Mouse (Mus musculus): ENCODE data around the gene Smcp. TPM values are rescaled to one million over a fixed set of nuclear protein-coding genes. Genes with fewer than 3 reads are reported as not detected.

Gene Smcp
- total RNA-seq, 2 experiments from 2014 or later: not detected

DNA sequence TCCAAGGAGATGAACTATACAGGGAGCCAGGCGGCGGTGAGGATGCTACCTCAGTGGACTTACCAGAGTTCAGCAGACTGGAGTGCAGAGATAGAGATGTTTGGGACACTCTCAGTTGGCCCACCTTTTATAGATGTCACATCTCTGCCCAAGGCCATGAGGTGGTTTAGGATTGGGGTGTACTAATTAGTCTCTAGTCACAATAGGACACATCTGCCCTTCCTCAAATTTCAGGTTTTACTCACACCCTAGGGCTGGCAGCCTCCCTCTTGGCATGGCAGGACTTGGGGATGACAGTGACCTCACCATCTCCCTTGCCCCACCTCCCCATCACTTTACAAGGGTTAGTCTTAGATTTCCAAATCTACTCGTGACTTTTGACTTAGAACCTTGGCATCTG lies 54.4 kb downstream of the Smcp start, which contains the start of gene 2310046K23Rik:
Gene 2310046K23Rik (minus strand): TSS at position 101 of the 400 bp plus-strand sequence.
- intact Hi-C loops (cut with DNase I): no loop called here
- no peak for DNase-seq (ENCODE audit: extremely low spot score in 1 of 2, low spot score in 2 of 2)

Other genes with a start within 250 kb of the Smcp start
- gene Sprr2d, start 249.9 kb downstream of the Smcp start, total RNA-seq (2021): not detected
- not detected for gene Sprr2e, start 236.9 kb downstream of the Smcp start, total RNA-seq (2021)
- not detected for gene Sprr2f, start 223.8 kb downstream of the Smcp start, total RNA-seq (2021)
- not detected for gene Sprr2h, start 203.3 kb downstream of the Smcp start, total RNA-seq (2021)
- not detected for gene Sprr2i, start 181.0 kb downstream of the Smcp start, total RNA-seq (2021)
- not detected for gene Sprr2j-ps, start 170.9 kb downstream of the Smcp start, total RNA-seq (2021)
- 1 to 10 TPM; 1.5 to 3.6 TPM for gene Gm9774, start 159.6 kb downstream of the Smcp start, total RNA-seq (2021)
- not detected for gene Sprr2k, start 156.4 kb downstream of the Smcp start, total RNA-seq (2021)
- gene Sprr1b, start 150.2 kb downstream of the Smcp start, total RNA-seq (2021): not detected
- gene Sprr3, start 130.3 kb downstream of the Smcp start, total RNA-seq (2021): not detected
- gene Sprr1a, start 103.1 kb downstream of the Smcp start, total RNA-seq (2021): not detected
- gene Sprr4, start 88.5 kb downstream of the Smcp start, total RNA-seq (2021): not detected
- not detected for gene 2310046K23Rik, start 54.5 kb downstream of the Smcp start, total RNA-seq (2021)
- not detected for gene Ivl, start 15.3 kb downstream of the Smcp start, total RNA-seq (2021)
- not detected for gene 2210017I01Rik, start 18.5 kb upstream of the Smcp start, total RNA-seq (2021)
- not detected for gene Lce6a, start 32.7 kb upstream of the Smcp start, total RNA-seq (2021)
- gene Lce1a1, start 59.3 kb upstream of the Smcp start, total RNA-seq (2021): not detected
- gene Lce1b, start 67.9 kb upstream of the Smcp start, total RNA-seq (2021): not detected
- gene Lce1a2, start 81.3 kb upstream of the Smcp start, total RNA-seq (2021): not detected
- gene Lce1c, start 90.2 kb upstream of the Smcp start, total RNA-seq (2021): not detected
- gene Lce1d, start 98.2 kb upstream of the Smcp start, total RNA-seq (2021): not detected
- not detected for gene Lce1e, start 120.1 kb upstream of the Smcp start, total RNA-seq (2021)
- gene Lce1f, start 131.4 kb upstream of the Smcp start, total RNA-seq (2021): not detected
- not detected for gene Gm38119, start 150.1 kb upstream of the Smcp start, total RNA-seq (2021)
- gene Lce1g, start 163.3 kb upstream of the Smcp start, total RNA-seq (2021): not detected
- not detected for gene Lce1h, start 176.1 kb upstream of the Smcp start, total RNA-seq (2021)
- not detected for gene Lce1i, start 189.9 kb upstream of the Smcp start, total RNA-seq (2021)
- gene Lce1j, start 201.5 kb upstream of the Smcp start, total RNA-seq (2021): not detected
- gene Lce1k, start 218.9 kb upstream of the Smcp start, total RNA-seq (2021): not detected
- not detected for gene Kprp, start 238.2 kb upstream of the Smcp start, total RNA-seq (2021)